ENCODE assay signal across 9 mouse cellular contexts in genomic region chr6:99485217-99485883, GRCm38 (mm10). TPM values are rescaled to one million over a fixed set of nuclear protein-coding genes. Genes with fewer than 3 reads are reported as not detected.
DNase-seq lines count a peak whose midpoint lies in the region; ATAC-seq and TF ChIP-seq lines count a peak whose summit lies in the region.
"Had no signal": no experiment of that assay in that cellular context is flagged by ENCODE, and none has a peak within 500 bp of the region (broad histone marks: within the 10 kb centered on the region; RNA-seq: fewer than 3 reads in every experiment).

No protein-coding gene starts in this region.

- ATAC-seq in hindbrain, embryonic 12.5 days (ENCODE audit: low FRiP score): peak; percentile 95
- ATAC-seq in lung, embryonic 15.5 days (ENCODE audit: borderline replicate concordance, extremely low read depth, low FRiP score, low TSS enrichment): peak; percentile 93

- no peak for TF ChIP-seq POLR2A in olfactory bulb, adult 2 months (IDR thresholded peaks at IDR 0.05; ENCODE audit: insufficient read depth, low read depth, low read length)

- H3K4me1 ChIP-seq in ES-E14 (ENCODE audit: control insufficient read depth in 2 of 2, insufficient read depth in 2 of 2, low read length in 2 of 2, poor library complexity in 1 of 2): peaks cover 2 to 5% of the 10 kb centered on the region in 2 experiments; a peak in 1 of 4 replicates
- H3K4me1 ChIP-seq in hindbrain, embryonic 12.5 days: peaks cover 32% of the 10 kb centered on the region
- H3K4me1 ChIP-seq in lung, embryonic 15.5 days: peaks cover 41% of the 10 kb centered on the region
- peaks cover 15% of the 10 kb centered on the region for H3K4me1 ChIP-seq in olfactory bulb, adult 2 months (ENCODE audit: control insufficient read depth, insufficient read depth, low read length)

- peak overlapping the region; percentile 5 to 10; a peak in 2 of 4 replicates for H3K4me3 ChIP-seq in ES-E14 (ENCODE audit: insufficient read depth in 1 of 2, low read depth in 1 of 2, low read length in 2 of 2, poor library complexity in 1 of 2, severe bottlenecking in 1 of 2)
- H3K4me3 ChIP-seq in hindbrain, embryonic 12.5 days: no peak overlapping the region
- H3K4me3 ChIP-seq in lung, embryonic 15.5 days: peak overlapping the region; percentile 10
- H3K4me3 ChIP-seq in olfactory bulb, adult 2 months (ENCODE audit: insufficient read depth, low read depth, low read length): peak overlapping the region; percentile 24
- H3K4me3 ChIP-seq: erythroblast, embryonic 14.5 days had no signal

- no peaks in the 10 kb centered on the region for H3K36me3 ChIP-seq in ES-E14 (ENCODE audit: control insufficient read depth, insufficient read depth, low read length, poor library complexity, severe bottlenecking)
- no peaks in the 10 kb centered on the region for H3K36me3 ChIP-seq in hindbrain, embryonic 12.5 days
- no peaks in the 10 kb centered on the region for H3K36me3 ChIP-seq in lung, embryonic 15.5 days

- H3K9me3 ChIP-seq in ES-E14 (ENCODE audit: control insufficient read depth, insufficient read depth, low read depth, low read length): no peaks in the 10 kb centered on the region
- no peaks in the 10 kb centered on the region for H3K9me3 ChIP-seq in hindbrain, embryonic 12.5 days (replicated peaks)
- H3K9me3 ChIP-seq in lung, embryonic 15.5 days: no peaks in the 10 kb centered on the region

- no peak overlapping the region for H3K9ac ChIP-seq in ES-E14 (ENCODE audit: insufficient read depth, low read depth, low read length, poor library complexity, severe bottlenecking)
- no peak overlapping the region for H3K9ac ChIP-seq in hindbrain, embryonic 12.5 days
- no peak overlapping the region for H3K9ac ChIP-seq in lung, embryonic 15.5 days

- 28% methylated on average over 20 of the region's 20 CpGs for WGBS in hindbrain, embryonic 12.5 days
- WGBS in lung, embryonic 15.5 days: 22% methylated on average over 20 of the region's 20 CpGs
- 6% methylated on average over 20 of the region's 20 CpGs for WGBS in olfactory bulb, adult 2 months

- no peak for DNase-seq in ES-E14 (ENCODE audit: low read depth, low spot score)
- DNase-seq in cerebellum, adult 9-10 months: peak; percentile 37
- DNase-seq in frontal cortex, postnatal 14 days (ENCODE audit: low spot score in 2 of 2): peak; percentile 61 to 62
- DNase-seq in layer of hippocampus, adult 9-11 months: peak; percentile 93
- DNase-seq in thymus, postnatal 14 days: peak; percentile 77

- no peak for TF ChIP-seq CTCF in olfactory bulb, adult 2 months (IDR thresholded peaks at IDR 0.05; ENCODE audit: insufficient read depth, low read depth, low read length)

- no peaks in the 10 kb centered on the region for H3K27me3 ChIP-seq in hindbrain, embryonic 12.5 days
- no peaks in the 10 kb centered on the region for H3K27me3 ChIP-seq in lung, embryonic 15.5 days

- H3K27ac ChIP-seq in ES-E14 (ENCODE audit: insufficient read depth, low read depth, low read length, poor library complexity, severe bottlenecking): no peak overlapping the region
- peak overlapping the region; percentile 79 for H3K27ac ChIP-seq in hindbrain, embryonic 12.5 days
- H3K27ac ChIP-seq in lung, embryonic 15.5 days: peak overlapping the region; percentile 93
- H3K27ac ChIP-seq in olfactory bulb, adult 2 months (ENCODE audit: insufficient read depth, low read depth, low read length): peak overlapping the region; percentile 78

- in situ Hi-C loops in ES-E14 (cut with MboI; ENCODE audit: low sequenced_read_pairs in 2 of 2, unreplicated experiment in 2 of 2): no loop called here

- peak overlapping the region; percentile 32 for H3K4me2 ChIP-seq in hindbrain, embryonic 12.5 days (replicated peaks)
- peak overlapping the region; percentile 45 for H3K4me2 ChIP-seq in lung, embryonic 15.5 days

TF ChIP-seq in ES-E14, 5 proteins besides CTCF, POLR2A, EP300 and RAD21:
- TF ChIP-seq ZNF384 (IDR thresholded peaks at IDR 0.05; ENCODE audit: low read depth, low read length): no peak
- no peak for TF ChIP-seq MAFK (IDR thresholded peaks at IDR 0.05; ENCODE audit: insufficient read depth, low read depth, low read length)
- TF ChIP-seq ZC3H11A (IDR thresholded peaks at IDR 0.05; ENCODE audit: borderline replicate concordance, low read depth, low read length): no peak
- no peak for TF ChIP-seq CHD2 (IDR thresholded peaks at IDR 0.05; ENCODE audit: low read depth, low read length)
- no peak for TF ChIP-seq HCFC1 (IDR thresholded peaks at IDR 0.05; ENCODE audit: borderline replicate concordance, insufficient read depth, low read length)
TF ChIP-seq in ES-E14: peak in this region for 0.

RNA-seq across cellular contexts. Expression of gene Foxp1, which starts 37.2 kb away (rescaled TPM):
- 70.0 and 108 TPM in 2 replicates for total RNA-seq in ES-E14 (2012; rRNA removed)
- polyA plus RNA-seq in hindbrain, embryonic 12.5 days (2016; fragmentation: Nextera tagmentation; extraction: Ambion mirVana): 87.6 and 88.4 TPM in 2 replicates
- polyA plus RNA-seq in lung, embryonic 15.5 days (2015; fragmentation: Nextera tagmentation; extraction: Ambion mirVana): 95.4 and 109 TPM in 2 replicates
- not detected in 2 replicates for polyA plus RNA-seq in olfactory bulb, adult 2 months (2012; ENCODE audit: insufficient read depth, insufficient read length, low replicate concordance, missing spikeins)
